Mouse (Mus musculus) T-helper 1 cell (primary cell): ENCODE data around the gene Gclm.

Experiments used
- in situ Hi-C: fragments of 300-600 bp; cut with MboI, MseI; formaldehyde crosslinking; loops from one replicate; pipeline ENCODE4 v1.15.1; 2025; ENCODE audit warnings: high pct_unique_total_duplicates

The Gclm gene

GRCm38 (mm10) chr3:122292300-122293222 is 47.2 kb downstream of the Gclm start:
- in situ Hi-C loops = no loop called here

- in situ Hi-C loops = no loop called here
These were observed 48.0 kb downstream of the Gclm start for GRCm38 (mm10) chr3:122293223-122293953.

GRCm38 (mm10) chr3:122293954-122294850 is 48.8 kb downstream of the Gclm start, which contains the start of gene Bcar3:
TSS of gene Bcar3 (plus strand) at chr3:122294136.
- in situ Hi-C loops = no loop called here

- in situ Hi-C loops = no loop called here
These were observed 50.2 kb downstream of the Gclm start for GRCm38 (mm10) chr3:122295511-122295910.

GRCm38 (mm10) chr3:122296979-122297378 is 51.6 kb downstream of the Gclm start:
- in situ Hi-C loops = no loop called here

GRCm38 (mm10) chr3:122300983-122301919 is 55.9 kb downstream of the Gclm start:
- in situ Hi-C loops = no loop called here

- in situ Hi-C loops = no loop called here
These were observed 59.2 kb downstream of the Gclm start for GRCm38 (mm10) chr3:122304560-122304959.

- in situ Hi-C loops = no loop called here
These were observed 62.7 kb downstream of the Gclm start for GRCm38 (mm10) chr3:122307894-122308671.

- in situ Hi-C loops = no loop called here
These were observed 63.6 kb downstream of the Gclm start for GRCm38 (mm10) chr3:122308981-122309380.

GRCm38 (mm10) chr3:122312078-122312477 is 66.7 kb downstream of the Gclm start:
- in situ Hi-C loops = loop anchor here (5.0 kb wide), 2 partner anchors 165 to 325 kb away; no protein-coding TSS in a partner anchor

- in situ Hi-C loops = loop anchor here (5.0 kb wide), 2 partner anchors 164 to 324 kb away; no protein-coding TSS in a partner anchor
These were observed 67.7 kb downstream of the Gclm start for GRCm38 (mm10) chr3:122312936-122313629.

GRCm38 (mm10) chr3:122313936-122314335 is 68.6 kb downstream of the Gclm start:
- in situ Hi-C loops = loop anchor here (5.0 kb wide), 2 partner anchors 163 to 323 kb away; no protein-coding TSS in a partner anchor

GRCm38 (mm10) chr3:122316621-122317020 is 71.3 kb downstream of the Gclm start:
- in situ Hi-C loops = no loop called here

GRCm38 (mm10) chr3:122317339-122317738 is 72.0 kb downstream of the Gclm start:
- in situ Hi-C loops = no loop called here
